Mouse (Mus musculus) gastrocnemius, postnatal 14 days (tissue): ENCODE data around the gene Trpm3. TPM values are rescaled to one million over a fixed set of nuclear protein-coding genes. Genes with fewer than 3 reads are reported as not detected.

Experiments used
- DNase-seq: peaks from one replicate; pipeline ENCODE4 v3.0.0; 2021; ENCODE audit warnings: mixed read lengths
- intact Hi-C: fragments of 180-260 bp; cut with DNase I; formaldehyde crosslinking; loops from one replicate; pipeline ENCODE4 v1.15.1; 2025; ENCODE audit warnings: low total_unique reads
- long read RNA-seq, 2 experiments: library from polyadenylated mRNA; stranded (forward); transcript quantifications; one replicate each; pipeline ENCODE4 v2.0.0; 2021
- total RNA-seq, 2 experiments: library from RNA; stranded (reverse); gene quantifications; 2 replicates each; pipeline ENCODE4 v1.2.3; 2021

The Trpm3 gene
- total RNA-seq: 1 to 10 TPM; 1.5 TPM
- long read RNA-seq, experiment 1: 0 reads
- long read RNA-seq, experiment 2, partial matches to known transcripts: 0 of 3 reads
- long read RNA-seq, experiment 2, other reads (novel, unspliced or antisense): 3 of 3 reads

GRCm38 (mm10) chr19:22138590-22139421 is at the start of gene Trpm3:
TSS of gene Trpm3 (plus strand) at chr19:22139046.
- DNase-seq: peak; percentile 38

GRCm38 (mm10) chr19:22100582-22100981 is 38.3 kb upstream of the Trpm3 start:
- intact Hi-C loops: no loop called here
- DNase-seq: no peak

More at GRCm38 (mm10) chr19:22138590-22139421, at the start of gene Trpm3:
- intact Hi-C loops: no loop called here

GRCm38 (mm10) chr19:22103865-22104264 is 35.0 kb upstream of the Trpm3 start:
- intact Hi-C loops: no loop called here
- no peak for DNase-seq

DNA sequence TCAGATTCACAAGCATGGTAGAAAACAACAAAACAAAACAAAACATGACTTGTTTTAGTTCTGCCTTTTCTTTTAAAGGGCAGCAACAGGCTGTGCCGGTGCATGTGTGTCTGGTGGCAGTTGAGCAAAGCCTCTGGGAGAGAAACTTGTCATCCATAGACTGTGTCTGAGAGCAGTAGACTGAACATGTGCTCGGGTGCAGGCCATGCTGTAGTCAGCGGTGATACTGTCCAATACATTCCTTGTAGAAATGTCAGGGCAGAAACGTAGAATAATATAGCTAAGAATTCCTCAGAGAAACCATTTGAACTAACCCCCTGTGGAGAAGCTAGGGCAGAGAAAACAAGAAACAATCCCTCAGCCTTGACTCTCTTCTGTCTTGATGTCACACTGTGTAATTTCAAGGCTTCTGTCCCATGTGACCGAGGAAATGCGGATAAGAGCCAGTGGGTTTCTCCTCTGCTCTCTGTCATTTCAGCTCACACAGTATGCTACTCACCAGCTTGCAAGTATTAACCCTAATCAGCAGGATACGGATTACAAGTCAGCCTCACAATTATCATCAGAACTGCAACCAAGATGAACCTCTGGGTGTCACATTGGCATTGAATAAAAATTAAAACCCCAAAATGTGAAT is 33.9 kb upstream of the Trpm3 start:
- intact Hi-C loops: no loop called here
- DNase-seq: no peak

DNA sequence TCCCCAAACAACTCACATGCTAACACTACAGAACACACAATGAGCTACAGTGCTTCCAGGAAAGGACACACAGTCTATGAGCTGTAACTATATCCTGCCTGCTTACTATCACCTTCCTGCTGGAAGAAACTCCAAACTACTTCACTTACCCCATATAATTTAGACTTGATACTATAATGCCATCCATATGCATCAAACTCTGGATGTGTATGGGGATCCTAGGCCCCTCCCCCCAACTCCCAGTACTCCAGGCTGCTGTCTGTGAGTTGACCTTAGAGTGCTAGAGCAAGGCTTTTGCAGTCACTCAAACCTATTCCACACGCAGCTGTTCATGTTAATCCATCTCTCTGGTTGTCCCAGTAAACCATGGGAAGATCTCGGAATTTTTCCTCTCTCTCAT is 33.2 kb upstream of the Trpm3 start:
- no peak for DNase-seq

GRCm38 (mm10) chr19:22108893-22109463 is 29.9 kb upstream of the Trpm3 start:
- DNase-seq: no peak
- intact Hi-C loops: no loop called here

More for the DNA sequence above, 33.2 kb upstream of the Trpm3 start:
- intact Hi-C loops: no loop called here

- intact Hi-C loops: no loop called here
- no peak for DNase-seq
These were observed 17.9 kb upstream of the Trpm3 start for GRCm38 (mm10) chr19:22120976-22121375.

GRCm38 (mm10) chr19:22121631-22122030 is 17.2 kb upstream of the Trpm3 start:
- DNase-seq: no peak
- intact Hi-C loops: no loop called here

DNA sequence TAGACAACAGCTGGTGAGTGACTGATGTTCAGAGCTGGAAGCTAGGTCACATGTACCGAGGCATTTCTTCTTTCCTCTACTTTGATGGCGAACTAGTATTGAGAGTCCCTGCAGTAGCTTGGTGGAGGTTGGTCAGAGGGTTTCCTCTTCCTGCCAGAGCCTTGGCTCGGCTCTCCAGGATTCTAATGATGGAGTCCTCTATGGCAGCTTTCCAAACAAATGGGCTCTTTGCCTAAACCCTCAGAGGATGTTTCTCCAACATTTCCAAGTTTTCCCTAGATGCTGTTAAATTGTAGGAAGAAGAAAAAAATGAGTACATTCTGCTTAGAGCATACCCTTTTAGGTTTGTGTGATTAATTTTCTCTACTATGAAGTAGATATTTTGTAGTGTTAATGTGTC is 6.2 kb upstream of the Trpm3 start:
- intact Hi-C loops: no loop called here

GRCm38 (mm10) chr19:22178549-22178948 is 39.7 kb downstream of the Trpm3 start:
- intact Hi-C loops: no loop called here
- DNase-seq: no peak

More for the DNA sequence above, 6.2 kb upstream of the Trpm3 start:
- no peak for DNase-seq

GRCm38 (mm10) chr19:22179017-22179416 is 40.2 kb downstream of the Trpm3 start:
- intact Hi-C loops: no loop called here
- no peak for DNase-seq

GRCm38 (mm10) chr19:22180136-22180535 is 41.3 kb downstream of the Trpm3 start:
- intact Hi-C loops: no loop called here

GRCm38 (mm10) chr19:22189716-22190115 is 50.9 kb downstream of the Trpm3 start:
- DNase-seq: no peak
- intact Hi-C loops: no loop called here

More at GRCm38 (mm10) chr19:22180136-22180535, 41.3 kb downstream of the Trpm3 start:
- DNase-seq: no peak

- intact Hi-C loops: no loop called here
- no peak for DNase-seq
These were observed 83.7 kb downstream of the Trpm3 start for GRCm38 (mm10) chr19:22222520-22222919.

DNA sequence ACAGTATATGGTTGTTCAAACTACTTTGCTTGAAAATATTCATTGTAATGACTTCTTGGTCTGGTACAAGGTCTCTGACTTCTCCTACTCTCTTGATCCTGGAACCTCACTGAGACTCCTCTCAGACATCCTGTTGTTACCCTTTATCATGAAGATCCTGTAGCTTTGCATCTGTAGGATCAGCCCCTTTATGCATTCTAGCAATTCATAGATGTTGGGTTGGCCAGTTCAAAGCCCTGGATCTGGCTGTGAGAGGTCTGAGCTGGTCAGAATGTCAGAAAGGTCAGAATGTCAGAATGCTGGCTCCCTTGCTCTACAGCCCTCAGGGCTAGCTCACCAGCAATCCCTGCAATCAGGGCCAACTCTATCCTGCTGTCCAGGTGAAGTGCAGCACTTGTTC is 95.3 kb downstream of the Trpm3 start:
- intact Hi-C loops: no loop called here
- DNase-seq: no peak

- intact Hi-C loops: no loop called here
These were observed 110.2 kb downstream of the Trpm3 start for GRCm38 (mm10) chr19:22249076-22249475.

DNA sequence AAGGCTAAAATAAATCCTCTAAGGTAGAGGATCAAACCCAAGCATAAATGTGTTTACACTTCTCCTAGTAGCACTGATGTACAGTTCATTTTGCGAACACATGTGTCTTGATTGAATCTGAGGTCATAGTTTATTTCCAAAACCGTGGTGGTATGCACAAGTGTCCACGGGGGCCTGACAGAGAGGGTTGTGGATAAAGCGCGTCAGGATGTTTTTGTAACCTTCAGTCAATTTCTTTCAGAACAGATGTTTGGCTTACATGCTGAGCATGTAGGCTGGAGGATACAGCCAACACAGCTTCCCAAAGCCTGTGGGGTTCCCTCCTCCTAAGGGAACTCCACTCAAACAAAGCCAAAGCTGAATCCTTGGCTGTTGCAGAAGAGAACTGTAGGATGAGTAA is 134.1 kb downstream of the Trpm3 start:
- DNase-seq: peak; percentile 6
- intact Hi-C loops: no loop called here

More at GRCm38 (mm10) chr19:22249076-22249475, 110.2 kb downstream of the Trpm3 start:
- no peak for DNase-seq

- DNase-seq: no peak
- intact Hi-C loops: no loop called here
These were observed 145.8 kb downstream of the Trpm3 start for GRCm38 (mm10) chr19:22284651-22285050.

DNA sequence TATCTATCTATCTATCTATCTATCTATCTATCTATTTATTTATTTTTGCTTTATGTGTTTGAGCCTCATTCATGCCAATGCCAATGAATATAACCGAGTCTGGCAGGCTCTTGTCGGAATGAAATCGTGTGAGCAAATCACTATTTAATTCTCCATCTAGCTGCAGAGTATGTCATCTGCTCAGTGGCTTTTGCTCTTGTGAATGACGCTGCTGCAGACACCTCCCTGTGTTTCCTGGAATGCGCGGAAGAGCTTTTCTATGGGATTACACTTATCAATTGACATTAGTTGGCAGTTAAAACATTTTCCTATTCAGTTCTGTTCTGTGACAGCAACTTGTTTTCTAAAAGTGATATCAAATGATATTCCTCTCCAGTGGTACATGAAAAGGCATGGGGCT is 153.8 kb downstream of the Trpm3 start:
- DNase-seq: no peak
- intact Hi-C loops: no loop called here

GRCm38 (mm10) chr19:22300906-22301305 is 162.1 kb downstream of the Trpm3 start:
- intact Hi-C loops: loop anchor here (10.0 kb wide), 1 partner anchor 546 kb away; no protein-coding TSS in a partner anchor
- no peak for DNase-seq
